Mouse (Mus musculus) naive thymus-derived CD4-positive, alpha-beta T cell, adult 5 months (primary cell): ENCODE data around the gene Cap2. TPM values are rescaled to one million over a fixed set of nuclear protein-coding genes. Genes with fewer than 3 reads are reported as not detected.

Experiments used
- polyA plus RNA-seq: library from polyadenylated mRNA; unstranded; fragments of 100-300 nt; shearing (Covaris generic); gene quantifications from one replicate; pipeline ENCODE4 v1.2.1, GENCODE M21; 2017

The Cap2 gene
- polyA plus RNA-seq: 1.8 TPM

GRCm38 (mm10) chr13:46501800-46502389 is at the start of gene Cap2:
Gene Cap2 (plus strand): TSS chr13:46501848.

GRCm38 (mm10) chr13:46669048-46669619 is 167.5 kb downstream of the Cap2 start, which contains the start of gene Fam8a1:
Gene Fam8a1 (plus strand): TSS chr13:46669522.

Other genes with a start within 250 kb of the Cap2 start
- gene Stmnd1, start 228.1 kb upstream of the Cap2 start, polyA plus RNA-seq: not detected
- not detected for gene Rbm24, start 83.4 kb upstream of the Cap2 start, polyA plus RNA-seq
- 29.3 TPM for gene Fam8a1, start 167.7 kb downstream of the Cap2 start, polyA plus RNA-seq
- 197 TPM for gene Nup153, start 226.1 kb downstream of the Cap2 start, polyA plus RNA-seq